Mouse (Mus musculus) urinary bladder, postnatal 36 days (tissue): ENCODE data around the gene Acta2.
A peak's percentile ranks its signal among the peaks of the same experiment; 100 is the strongest.
"Not testable (repeated sequence)": the region's sequence is repeated elsewhere in the genome, so short reads cannot be mapped to it uniquely, and the experiment has no call there.

Experiments
- DNase-seq, 2 experiments: peaks; one replicate each; pipeline ENCODE4 v3.0.0; 2022; ENCODE audit warnings: low spot score in 2 of 2, mixed read lengths in 1 of 2

Gene Acta2

DNA sequence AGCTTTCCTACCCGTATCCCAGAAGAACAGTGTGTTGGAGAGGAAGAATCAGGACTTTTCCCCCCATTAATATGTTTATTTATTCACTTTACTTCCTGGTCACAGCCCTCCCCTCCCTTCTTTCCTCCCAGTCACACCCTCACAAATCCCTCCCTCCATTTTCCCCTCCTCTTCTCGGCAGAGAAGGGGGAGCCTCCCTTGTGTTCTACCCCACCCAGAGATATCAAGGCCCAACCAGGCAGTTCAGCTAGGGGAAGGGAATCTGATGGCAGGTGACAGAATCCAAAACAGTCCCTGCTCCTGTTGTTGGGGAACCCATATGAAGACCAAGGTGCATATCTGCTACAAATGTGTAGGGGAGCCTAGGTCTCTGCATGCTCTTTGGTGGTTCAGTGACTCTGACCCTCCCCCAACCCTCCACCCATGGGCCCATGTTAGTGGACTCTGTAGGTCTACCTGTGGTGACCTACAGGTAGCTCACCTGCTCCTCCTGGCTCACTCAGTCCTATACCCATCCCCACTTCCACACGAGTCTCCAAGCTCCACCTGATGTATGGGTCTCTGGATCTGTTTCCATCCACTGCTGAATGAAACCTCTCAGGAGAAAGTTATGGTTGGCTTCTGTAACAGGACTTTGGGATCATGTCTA is 34.5 kb downstream of the Acta2 start:
- DNase-seq = no peak

DNA sequence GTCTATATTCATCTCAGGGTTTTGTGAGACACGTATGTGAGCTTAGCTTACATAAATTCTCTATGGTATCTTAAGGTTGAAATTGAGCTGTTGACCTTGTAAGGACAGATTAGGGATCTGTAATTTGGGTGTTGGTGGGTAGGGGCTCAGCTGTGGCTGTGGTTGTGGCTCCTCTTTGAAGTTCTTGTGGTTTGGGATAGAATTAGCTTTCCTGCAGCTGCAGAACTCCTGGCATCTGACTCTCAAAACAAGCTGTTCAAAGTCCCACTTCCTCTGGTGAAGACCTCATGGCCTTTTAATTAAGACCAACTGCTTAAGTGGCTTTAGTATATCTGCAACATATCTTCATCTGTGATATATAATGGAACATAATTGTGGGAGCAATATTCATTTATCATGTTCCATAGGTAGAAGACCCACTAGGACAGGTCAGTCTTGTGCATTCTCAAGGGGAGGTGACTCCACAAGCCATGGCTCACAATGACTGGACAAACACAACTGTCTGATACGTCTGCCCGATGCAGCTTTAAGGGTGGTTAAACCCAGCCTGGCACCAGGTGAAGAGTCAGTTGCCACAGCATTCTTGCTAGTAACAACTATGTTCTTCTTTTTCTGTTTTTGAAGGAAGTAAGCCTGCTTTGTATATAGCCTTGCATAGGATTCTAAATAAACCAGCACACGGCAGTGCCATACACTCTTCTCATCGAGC is 36.0 kb downstream of the Acta2 start:
- no peak for DNase-seq

DNA sequence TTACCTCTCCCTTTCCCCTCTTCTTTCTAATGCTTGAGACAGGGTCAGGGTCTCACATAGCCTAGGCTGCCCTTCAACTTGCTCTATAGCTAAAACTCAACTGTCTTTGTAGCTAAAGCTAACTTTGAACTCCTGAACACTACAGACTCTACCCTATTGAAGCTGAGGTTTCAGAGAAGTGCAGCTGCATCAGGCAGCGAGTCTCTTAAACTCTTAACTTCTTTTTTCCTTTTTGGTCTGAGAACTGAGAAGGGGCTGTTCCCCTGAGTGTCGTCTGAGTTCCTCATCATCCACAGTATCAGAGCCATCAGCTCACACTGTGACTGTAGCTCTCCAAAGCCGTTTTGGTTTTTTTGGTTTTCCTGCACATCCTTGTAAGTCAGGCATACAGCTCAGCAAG is 37.6 kb downstream of the Acta2 start:
- DNase-seq = no peak

DNA sequence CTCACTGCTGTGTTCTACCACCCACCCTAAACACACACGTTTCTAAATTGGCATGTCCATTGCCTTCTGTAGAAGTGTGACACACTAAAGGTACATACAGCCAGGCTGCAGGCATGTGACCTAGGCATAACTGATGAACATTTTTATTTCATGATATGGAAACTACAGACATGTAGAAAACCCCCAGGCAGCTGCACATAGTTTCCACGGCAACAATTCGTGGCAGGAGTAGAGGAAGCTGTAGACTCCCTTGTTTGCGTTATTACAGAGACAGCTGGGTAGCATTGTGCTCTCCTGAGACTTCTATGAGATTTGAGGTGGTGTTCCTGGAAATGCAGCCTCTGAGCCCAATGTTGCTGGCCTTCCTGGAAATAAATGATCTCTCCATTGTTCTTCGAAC is 38.4 kb downstream of the Acta2 start:
- no peak for DNase-seq

DNA sequence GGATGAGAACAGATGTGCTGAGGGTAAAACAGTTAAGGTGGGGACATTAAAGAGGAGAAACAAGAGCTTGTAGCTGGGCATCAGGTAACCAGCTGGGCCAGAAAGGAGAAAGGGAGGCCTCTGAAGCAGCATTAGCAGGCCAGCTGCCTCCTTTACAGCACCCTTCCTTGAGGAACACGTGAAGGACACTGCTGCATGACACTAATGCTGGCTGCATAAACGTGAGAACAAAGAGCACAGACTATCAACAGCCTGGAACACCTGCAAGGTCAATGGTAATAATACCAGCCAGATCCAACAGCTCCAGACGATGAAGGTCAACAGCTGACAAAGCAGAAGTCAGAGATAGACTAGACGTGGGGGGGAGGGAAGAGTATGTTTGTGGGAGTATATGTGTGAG is 41.3 kb downstream of the Acta2 start:
- DNase-seq = no peak

DNA sequence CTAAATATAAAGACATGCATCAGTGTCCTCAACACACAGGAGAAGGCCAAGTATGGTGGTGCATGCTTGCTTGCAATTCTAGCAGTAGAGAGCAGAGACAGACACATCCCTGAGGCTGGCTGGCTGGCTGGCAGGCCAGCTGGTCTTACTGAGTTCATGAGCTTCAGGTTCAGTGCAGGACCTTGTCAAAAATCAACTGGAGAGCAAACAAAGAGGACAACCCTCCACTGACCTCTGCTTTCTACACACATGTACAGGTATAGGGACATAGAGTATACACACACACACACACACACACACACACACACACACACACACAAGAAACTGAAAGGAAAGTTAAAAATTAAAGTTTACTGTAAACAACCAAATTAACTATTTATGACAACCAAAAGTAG is 42.1 kb downstream of the Acta2 start:
- DNase-seq = no peak

DNA sequence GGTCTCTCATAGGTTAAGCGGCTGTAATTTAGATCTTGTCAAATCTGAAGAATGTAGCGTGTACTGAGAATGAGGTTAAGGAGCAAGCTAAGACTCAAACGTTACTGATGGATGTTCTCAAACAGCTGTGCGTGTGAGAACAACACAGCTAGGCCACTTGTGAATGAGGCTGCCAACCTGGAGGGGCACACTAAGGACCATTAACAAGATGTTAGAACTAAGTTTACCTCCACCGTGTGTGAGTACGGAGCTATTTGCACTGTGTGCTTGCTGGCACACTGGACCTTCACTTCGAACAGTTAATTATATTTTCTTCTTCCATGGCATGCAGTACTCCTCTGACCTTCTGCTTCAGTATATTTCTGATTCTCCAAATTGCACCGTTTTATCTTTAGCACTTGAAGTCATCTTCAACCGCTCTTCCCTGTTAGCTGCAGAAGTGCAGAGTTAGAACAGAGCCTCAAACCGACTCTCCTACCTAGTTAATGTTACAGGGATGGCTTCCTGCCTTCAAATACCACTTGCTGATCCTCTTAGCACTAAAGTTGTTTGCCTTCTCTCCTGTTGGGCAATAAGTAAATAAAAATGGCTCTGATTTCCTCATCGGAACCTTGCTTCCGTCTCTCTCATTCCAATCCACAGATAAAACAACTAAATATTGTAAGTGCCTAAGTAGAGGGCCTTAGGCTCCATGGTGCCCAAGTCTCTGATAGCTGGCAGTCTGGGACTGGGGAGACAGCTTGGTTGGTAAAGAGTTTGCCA is 42.7 kb downstream of the Acta2 start:
- no peak for DNase-seq

DNA sequence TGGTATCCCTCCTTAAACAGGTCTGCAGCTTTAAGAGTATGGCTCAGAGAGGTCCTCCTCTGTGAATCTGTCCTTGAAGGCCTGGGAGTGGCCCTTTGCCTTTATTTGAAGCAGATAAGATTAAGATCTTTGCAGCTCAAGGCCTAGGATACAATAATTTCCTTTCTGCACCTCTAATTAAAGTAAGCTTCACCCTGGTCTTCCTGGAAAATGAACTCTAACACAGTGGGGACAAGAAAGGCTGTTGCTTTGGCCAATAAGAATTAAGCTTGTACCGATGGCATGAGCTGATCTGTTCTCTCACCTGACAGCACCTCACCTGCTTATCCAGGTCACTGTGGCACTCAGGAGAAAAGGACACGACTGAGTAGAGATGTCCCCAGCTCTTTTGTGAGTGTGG is 44.5 kb downstream of the Acta2 start:
- no peak for DNase-seq

DNA sequence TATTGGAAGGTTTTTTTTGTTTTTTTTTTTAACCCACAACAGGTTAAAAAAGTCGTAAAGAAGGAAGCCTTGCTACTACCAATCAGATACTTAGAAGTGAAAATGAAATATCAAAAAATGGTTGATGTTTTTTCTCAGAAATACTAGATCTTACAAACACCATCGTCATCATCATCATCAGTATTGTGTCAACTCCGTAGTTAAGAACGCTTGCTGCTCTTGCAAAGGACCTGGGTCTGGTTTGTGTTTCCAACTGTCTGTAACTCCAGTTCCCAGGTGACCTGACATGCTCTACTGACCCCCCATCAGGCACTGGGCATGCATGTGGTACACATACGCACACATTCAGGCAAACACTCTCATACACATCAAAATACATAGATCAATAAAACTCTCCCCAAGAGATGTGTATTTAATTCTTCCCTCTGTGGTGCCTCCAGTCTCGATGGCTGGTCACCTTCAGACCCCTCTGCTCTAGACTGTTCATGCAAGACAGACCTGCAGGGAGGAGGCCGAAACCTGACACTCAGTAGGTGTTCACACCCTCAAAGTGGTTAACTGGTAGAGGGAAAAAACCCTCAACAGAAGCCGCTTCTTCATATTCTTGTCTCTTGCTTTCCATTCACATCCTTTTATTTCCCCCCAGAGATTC is 45.3 kb downstream of the Acta2 start:
- no peak for DNase-seq

DNA sequence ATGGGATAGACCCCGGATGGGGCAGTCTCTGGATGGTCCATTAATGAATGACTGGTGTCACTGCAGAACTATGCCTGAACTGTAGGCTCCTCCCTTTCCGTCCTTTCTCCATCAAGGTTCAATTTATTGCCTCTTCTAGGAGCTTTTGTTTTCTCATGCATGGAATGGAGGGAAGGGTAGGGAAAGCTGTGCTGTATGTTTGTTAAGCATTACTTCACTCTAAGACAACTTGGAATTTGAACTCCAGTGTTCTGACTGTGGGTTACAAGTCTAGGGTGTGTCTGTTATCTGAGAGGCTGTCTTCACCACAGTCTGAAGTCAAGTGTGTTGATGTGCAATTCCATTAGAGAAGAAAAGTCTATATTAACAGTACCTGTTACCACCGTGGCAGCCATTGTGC is 46.4 kb downstream of the Acta2 start:
- no peak for DNase-seq

DNA sequence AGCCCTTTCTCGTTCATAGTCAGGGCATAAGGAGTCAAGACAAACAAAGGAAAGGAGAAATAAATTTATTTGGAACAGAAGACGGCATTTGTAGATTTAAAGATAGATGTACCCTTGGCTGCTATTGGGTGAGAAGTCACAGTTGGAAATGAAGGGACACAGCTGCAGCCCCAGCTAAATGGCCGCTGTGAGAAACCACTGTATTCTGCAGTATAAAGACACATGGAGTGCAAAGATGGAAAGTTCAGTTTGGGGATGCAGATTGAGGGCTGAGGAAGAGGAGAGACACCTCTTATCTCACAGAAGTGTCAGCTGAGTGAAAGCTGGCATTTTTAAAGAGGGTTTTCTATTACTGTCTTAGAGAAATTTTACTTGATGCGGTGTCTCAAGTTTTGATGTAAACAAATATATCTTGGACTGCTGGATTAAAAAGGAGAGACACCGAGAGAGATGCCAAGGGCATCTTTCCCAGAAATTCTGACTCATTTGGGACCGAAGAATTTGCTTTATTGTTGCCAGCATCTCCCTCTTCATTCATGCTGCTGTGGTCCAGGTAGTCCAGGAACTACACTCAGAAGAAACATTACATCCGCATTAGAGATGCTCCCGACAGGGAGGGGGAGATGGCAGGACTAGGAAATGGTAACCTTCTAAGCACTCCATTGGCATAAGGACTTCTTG is 48.5 kb downstream of the Acta2 start:
- no peak for DNase-seq

DNA sequence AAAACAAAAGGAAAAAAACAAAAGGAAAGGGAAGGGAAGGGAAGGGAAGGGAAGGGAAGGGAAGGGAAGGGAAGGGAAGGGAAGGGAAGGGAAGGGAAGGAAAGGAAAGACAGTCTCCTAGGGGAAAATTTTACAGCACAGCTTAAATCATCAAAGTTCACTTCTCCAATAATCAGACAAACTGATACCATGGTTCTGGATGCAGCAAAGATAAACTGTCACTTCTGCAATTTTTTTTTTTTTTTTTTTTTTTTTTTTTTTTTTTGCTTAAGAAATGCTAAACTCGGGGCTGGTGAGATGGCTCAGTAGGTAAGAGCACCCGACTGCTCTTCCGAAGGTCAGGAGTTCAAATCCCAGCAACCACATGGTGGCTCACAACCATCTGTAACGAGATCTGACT is 49.3 kb downstream of the Acta2 start:
- not testable (repeated sequence) for DNase-seq

DNA sequence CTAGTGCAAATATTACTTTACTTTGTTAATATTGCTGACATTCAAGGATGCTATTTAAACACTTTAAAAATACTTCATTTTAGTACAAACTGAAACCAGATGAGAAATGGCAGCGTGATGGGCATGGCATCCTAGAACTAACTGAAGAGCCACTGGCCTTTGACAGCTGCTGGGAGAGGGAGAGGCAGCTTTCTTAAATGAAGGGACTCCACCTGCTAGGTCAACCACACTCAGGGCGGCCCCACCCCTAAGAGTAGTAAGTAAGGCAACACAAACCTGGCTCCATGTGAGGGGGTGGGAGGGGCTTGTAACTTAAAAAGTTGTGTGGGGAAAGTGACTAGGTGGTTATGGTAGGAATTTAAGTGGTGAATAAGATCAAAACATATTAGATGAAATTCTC is 52.7 kb downstream of the Acta2 start:
- DNase-seq = no peak

DNA sequence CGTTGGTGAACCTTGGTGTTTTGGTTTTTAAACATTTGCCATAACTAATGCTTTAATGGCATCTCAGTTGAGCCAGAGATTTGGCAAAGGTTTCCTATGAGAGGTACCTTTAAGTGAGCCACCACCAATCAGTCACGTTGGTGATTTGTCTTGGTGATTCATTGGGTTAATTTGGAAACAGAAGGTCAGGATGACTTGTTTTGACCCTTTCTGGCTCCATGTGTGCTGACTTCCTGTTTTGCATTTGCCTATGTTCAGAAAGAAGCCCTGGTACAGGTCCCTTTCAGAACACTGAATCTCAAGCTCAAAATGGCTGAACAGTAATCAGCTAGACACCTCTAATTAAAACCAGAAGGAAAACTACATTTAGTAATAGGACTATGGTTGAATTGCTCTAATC is 55.9 kb downstream of the Acta2 start:
- DNase-seq = no peak

DNA sequence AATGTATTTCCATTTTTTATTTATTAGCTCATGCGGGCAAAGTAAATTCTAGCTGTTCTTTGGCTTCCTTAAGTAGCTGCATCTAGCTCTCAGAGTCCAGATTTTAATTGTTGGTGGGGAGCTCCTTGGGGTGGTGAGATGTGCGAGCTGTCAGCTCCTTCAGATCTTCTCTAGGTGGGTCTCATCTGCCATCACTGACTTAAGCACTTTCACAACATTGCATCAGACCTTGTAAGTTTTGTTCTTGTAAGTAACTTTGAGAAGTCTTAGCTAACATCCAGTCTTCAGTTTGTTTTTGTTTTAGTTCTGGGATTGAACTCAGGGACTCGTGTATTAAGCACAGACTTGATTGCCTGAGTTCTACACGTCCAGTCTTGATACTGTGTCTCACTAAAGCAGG is 56.5 kb downstream of the Acta2 start:
- DNase-seq = no peak

DNA sequence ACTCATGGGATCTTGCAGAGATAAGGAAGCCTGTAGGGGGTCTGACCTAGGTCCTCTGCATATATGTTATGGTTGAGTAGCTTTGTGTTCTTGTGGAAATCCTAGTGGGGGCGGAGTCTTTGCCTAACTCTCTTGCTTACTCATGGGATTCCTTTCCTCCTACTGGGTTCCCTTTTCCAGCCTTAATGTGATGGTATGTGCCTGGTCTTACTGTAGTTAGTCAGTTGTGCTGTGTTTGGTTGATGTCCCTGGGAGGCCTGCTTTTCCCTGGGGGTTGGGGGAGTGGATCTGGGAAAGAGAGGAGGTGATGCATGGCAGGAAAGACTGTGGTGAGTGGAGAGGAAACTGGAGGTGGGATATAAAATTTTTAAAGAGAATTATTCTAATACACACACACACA is 57.3 kb downstream of the Acta2 start:
- no peak for DNase-seq

DNA sequence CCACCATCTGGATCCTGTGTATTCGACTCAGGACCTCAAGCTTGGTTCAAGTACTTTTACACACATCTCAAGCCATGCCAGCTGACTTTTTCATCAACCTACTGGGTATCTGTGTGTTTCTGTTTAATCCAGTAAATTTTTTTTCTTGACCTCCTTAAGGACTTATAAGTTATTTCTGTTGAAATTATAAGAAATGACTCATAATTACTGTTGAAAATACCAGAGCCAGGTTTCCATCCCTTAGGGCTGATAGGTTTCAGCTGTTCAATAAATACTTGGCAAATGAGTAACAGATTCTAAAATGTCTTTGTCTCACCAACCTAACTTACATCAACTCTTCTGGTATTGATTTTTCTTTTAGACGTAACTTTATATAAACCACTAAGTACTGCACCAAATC is 60.4 kb downstream of the Acta2 start:
- DNase-seq = no peak

DNA sequence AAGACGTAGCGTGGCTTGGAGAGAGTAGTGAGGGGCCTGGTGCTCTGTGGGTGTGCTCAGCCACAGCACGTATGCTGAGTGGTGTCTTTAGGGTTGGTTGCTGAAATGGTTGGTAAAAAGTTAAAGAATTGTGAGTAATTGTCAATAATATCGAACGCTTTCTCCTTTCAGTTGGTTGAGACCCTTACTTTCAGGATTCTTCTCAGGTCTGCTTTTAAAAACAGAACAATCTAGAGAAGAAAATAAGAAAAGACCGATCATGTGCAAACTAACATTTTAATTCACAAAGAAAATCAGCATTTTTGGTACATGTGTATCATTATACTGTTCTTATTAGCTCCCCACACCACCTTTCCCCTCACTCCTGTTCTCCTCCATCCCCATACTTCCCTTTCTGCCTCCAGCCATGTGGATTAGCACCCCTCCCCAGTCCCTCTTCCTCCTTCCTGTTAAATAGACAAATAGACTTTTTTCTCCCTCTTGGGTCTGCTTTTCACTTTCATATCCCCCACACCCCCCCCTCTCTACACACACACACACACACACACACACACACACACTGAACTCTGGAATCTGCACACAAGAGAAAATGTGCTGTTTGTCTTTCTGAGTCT is 61.2 kb downstream of the Acta2 start:
- DNase-seq = no peak

DNA sequence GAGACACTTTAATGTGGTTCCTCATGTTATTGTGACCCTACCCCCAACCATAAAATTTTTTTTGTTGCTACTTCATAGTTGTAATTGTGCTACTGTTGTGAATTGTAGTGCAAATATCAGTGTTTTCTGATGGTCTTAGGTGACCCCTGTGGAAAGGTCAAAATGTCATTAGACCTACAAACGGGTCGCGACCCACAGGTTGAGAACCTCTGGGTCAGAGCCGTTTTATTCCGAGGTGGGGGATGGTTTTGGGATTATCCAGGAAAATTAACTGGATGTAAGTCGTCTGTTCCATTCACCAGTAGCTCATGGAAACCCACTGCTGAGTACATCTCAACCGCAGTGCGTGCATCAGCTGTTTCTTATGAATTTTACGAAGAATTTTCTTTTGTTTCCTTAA is 61.7 kb downstream of the Acta2 start:
- no peak for DNase-seq

DNA sequence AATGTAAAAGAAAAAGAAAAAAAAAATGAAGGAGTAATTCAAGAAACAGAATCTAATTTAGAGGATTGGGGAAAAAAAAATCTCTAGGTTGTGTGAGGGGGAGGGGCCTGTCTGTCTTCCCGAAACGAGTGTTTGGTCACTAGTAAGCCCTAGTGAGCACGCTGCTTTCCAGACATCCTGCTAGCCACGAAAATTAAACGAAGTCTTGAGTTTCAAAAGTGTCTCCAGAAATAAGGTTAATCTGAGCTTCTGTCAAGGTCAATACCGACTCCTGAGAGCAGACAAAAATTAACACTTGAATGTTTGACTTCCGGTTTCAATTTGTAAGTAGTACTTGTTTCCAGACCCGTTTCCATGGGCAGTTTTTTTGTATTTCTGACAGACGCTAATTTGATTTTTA is 62.2 kb downstream of the Acta2 start:
- DNase-seq = peak; percentile 15
